Mouse (Mus musculus) MEL (cell line): Measurements from ENCODE around the gene Pxmp4.

Source experiments
- CHD1 ChIP-seq: IDR thresholded peaks from 2 replicates; pipeline ENCODE4 v1.6.1; 2012; ENCODE audit warnings: low read depth, mild to moderate bottlenecking, inconsistent platforms, low read length, improper control_type of control experiment
- CTCF ChIP-seq, 3 experiments: IDR thresholded peaks in 2 of 3; conservative IDR thresholded peaks in 1 of 3; 2 replicates each; pipeline ENCODE4 v1.5.1; 2011 to 2012; ENCODE audit warnings: low read length in 3 of 3, low read depth in 2 of 3, mild to moderate bottlenecking in 2 of 3, improper control_type of control experiment in 1 of 3, inconsistent platforms in 1 of 3, mixed read lengths in 1 of 3, moderate library complexity in 1 of 3; ENCODE audit not compliant: control insufficient read depth in 1 of 3, insufficient read depth in 1 of 3, poor library complexity in 1 of 3, severe bottlenecking in 1 of 3
- JUND ChIP-seq: IDR thresholded peaks from 2 replicates; pipeline ENCODE4 v1.6.1; 2011; ENCODE audit warnings: low read depth, mild to moderate bottlenecking, improper control_type of control experiment, low read length
- NELFE ChIP-seq: IDR thresholded peaks from 2 replicates; pipeline ENCODE4 v1.6.1; 2011; ENCODE audit warnings: low read depth, low read length, improper control_type of control experiment
- RAD21 ChIP-seq: IDR thresholded peaks from 2 replicates; pipeline ENCODE4 v1.6.1; 2011; ENCODE audit warnings: mild to moderate bottlenecking, low read depth, low read length, improper control_type of control experiment
- TCF12 ChIP-seq: IDR thresholded peaks from 2 replicates; pipeline ENCODE4 v1.6.1; 2014; ENCODE audit warnings: low read depth, mild to moderate bottlenecking, inconsistent platforms, low read length, improper control_type of control experiment, moderate library complexity

DNA sequence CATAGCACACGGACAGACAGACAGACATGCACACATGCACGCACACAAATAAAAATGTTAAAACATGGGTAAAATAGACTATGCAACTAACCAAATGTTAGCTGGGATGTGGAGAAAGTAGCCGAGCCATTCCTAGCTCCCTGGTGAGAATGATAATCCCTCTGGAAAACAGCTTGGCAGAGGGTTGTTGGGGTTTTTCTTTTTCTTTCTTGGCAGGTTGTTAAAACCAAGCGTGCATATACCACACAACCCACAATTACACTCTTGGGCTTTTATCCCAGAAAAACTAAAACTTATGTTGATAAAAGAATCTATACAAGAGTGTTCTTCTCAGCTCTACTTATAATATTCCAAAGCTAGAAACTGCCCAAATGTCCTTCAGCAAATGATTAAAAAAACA, 14.5 kb downstream of the Pxmp4 start:
- TF ChIP-seq CHD1 (no peak), TCF12 (no peak), JUND (no peak), NELFE (no peak), RAD21 (no peak), CTCF (IDR thresholded peaks at IDR 0.05 in 2 of 3, conservative IDR thresholded peaks at IDR 0.05 in 1 of 3; ENCODE audit: control insufficient read depth in 1 of 3, insufficient read depth in 1 of 3, low read depth in 2 of 3, low read length in 3 of 3, poor library complexity in 1 of 3, severe bottlenecking in 1 of 3) (no peak)
